Mouse (Mus musculus) gastrocnemius, postnatal 4 days (tissue): ENCODE results near the gene Tmem150a. TPM values are rescaled to one million over a fixed set of nuclear protein-coding genes. Genes with fewer than 3 reads are reported as not detected.

Experiments
- DNase-seq, 2 experiments: peaks; one replicate each; pipeline ENCODE4 v3.0.0; 2021 to 2022; ENCODE audit warnings: low spot score in 2 of 2, mixed read lengths in 2 of 2
- total RNA-seq, 2 experiments: library from RNA; stranded (reverse); gene quantifications; 2 replicates each; pipeline ENCODE4 v1.2.3; 2021

Tmem150a gene
- total RNA-seq, 2 experiments from 2014 or later, result 9.4 to 10.2 TPM

- DNase-seq, result no peak
Measured at GRCm38 (mm10) chr6:72348411-72348810, 6.8 kb upstream of the Tmem150a start.

GRCm38 (mm10) chr6:72350214-72350613 lies 5.0 kb upstream of the Tmem150a start:
- no peak for DNase-seq

- DNase-seq, result no peak
Measured at GRCm38 (mm10) chr6:72352636-72353405, 2.4 kb upstream of the Tmem150a start.

GRCm38 (mm10) chr6:72354025-72354424 lies 1.2 kb upstream of the Tmem150a start:
- no peak for DNase-seq

- no peak for DNase-seq
Measured at GRCm38 (mm10) chr6:72356001-72356532, 820 bp downstream of the Tmem150a start.

GRCm38 (mm10) chr6:72357164-72358079 lies 2.2 kb downstream of the Tmem150a start:
- DNase-seq, result no peak

- no peak for DNase-seq
Measured at GRCm38 (mm10) chr6:72358086-72358764, 3.0 kb downstream of the Tmem150a start.

- no peak for DNase-seq
Measured at GRCm38 (mm10) chr6:72359343-72359742, 4.1 kb downstream of the Tmem150a start.

- DNase-seq, result no peak
Measured at GRCm38 (mm10) chr6:72359891-72360598, 4.8 kb downstream of the Tmem150a start.

GRCm38 (mm10) chr6:72360599-72360935 lies 5.3 kb downstream of the Tmem150a start:
- no peak for DNase-seq

GRCm38 (mm10) chr6:72361121-72361551 lies 5.9 kb downstream of the Tmem150a start:
- no peak for DNase-seq

GRCm38 (mm10) chr6:72362132-72363028 lies 7.1 kb downstream of the Tmem150a start:
- peak; percentile 83 to 92 for DNase-seq

GRCm38 (mm10) chr6:72364009-72364408 lies 8.8 kb downstream of the Tmem150a start:
- DNase-seq, result no peak

- no peak for DNase-seq
Measured at GRCm38 (mm10) chr6:72364985-72365384, 9.7 kb downstream of the Tmem150a start.

- no peak for DNase-seq
Measured at GRCm38 (mm10) chr6:72366304-72366703, 11.1 kb downstream of the Tmem150a start.

- DNase-seq, result no peak
Measured at GRCm38 (mm10) chr6:72366844-72367443, 11.7 kb downstream of the Tmem150a start, which contains the start of gene Rnf181. Gene Rnf181 (minus strand): TSS chr6:72366956.

- no peak for DNase-seq
Measured at GRCm38 (mm10) chr6:72367460-72367974, 12.3 kb downstream of the Tmem150a start.

- DNase-seq, result no peak
Measured at GRCm38 (mm10) chr6:72369557-72369956, 14.3 kb downstream of the Tmem150a start.

GRCm38 (mm10) chr6:72370091-72370490 lies 14.8 kb downstream of the Tmem150a start:
- DNase-seq, result no peak
